Mouse (Mus musculus) gastrocnemius, postnatal 10 days (tissue): ENCODE data around the gene Actg1. TPM values are rescaled to one million over a fixed set of nuclear protein-coding genes. Genes with fewer than 3 reads are reported as not detected.
A peak's percentile ranks its signal among the peaks of the same experiment; 100 is the strongest.

Experiments used
- DNase-seq: peaks from one replicate; pipeline ENCODE4 v3.0.0; 2021; ENCODE audit warnings: mixed read lengths
- total RNA-seq, 2 experiments: library from RNA; stranded (reverse); gene quantifications; 2 replicates each; pipeline ENCODE4 v1.2.3; 2021

Gene Actg1
- total RNA-seq, 2 experiments from 2014 or later, result 439 to 618 TPM

DNA sequence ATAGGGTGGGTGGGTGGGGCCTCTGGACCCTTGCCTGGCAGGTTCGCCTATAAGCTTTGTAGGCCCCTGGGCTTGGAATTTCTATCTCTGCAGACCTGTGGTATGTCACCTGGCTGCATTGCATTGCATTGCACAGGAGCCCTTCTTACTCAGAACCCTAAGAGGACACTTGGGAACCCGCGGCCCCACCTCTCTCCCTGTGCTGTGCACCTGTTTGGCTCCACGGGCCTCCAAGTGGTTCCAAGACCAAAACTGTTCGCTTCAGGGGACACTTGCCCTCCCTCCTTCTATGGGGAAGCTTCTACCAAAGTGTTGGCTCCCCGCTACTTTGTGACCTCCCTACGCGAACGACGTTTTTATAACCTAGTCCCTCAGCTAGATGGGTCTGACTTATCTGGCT lies 36.8 kb downstream of the Actg1 start:
- DNase-seq, result peak; percentile 12

DNA sequence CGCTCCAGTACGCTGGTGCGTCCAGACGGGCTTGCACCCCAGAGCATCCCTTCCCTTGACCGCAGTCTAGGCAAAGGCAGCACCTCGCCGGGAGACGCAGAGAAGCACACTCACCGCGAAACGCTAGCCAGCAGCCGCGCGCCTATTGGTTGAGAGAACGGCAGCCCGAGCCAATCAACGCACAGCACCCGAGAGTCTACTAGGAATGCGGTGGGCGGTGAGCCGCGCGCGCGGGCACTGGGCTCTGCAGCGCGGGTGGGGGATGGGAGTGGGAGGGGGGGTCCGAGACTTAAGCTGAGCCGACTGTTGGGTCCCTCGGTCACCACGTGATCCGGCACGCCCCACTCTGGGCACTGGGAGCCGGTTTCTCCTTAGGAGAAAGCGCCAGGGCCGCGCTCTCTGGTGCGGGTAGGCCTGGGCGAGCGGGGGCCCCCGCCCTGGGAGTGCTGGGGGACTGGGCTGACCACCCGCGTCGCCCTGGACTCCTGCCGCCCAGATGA lies 37.5 kb downstream of the Actg1 start:
- DNase-seq, result peak; percentile 88

DNA sequence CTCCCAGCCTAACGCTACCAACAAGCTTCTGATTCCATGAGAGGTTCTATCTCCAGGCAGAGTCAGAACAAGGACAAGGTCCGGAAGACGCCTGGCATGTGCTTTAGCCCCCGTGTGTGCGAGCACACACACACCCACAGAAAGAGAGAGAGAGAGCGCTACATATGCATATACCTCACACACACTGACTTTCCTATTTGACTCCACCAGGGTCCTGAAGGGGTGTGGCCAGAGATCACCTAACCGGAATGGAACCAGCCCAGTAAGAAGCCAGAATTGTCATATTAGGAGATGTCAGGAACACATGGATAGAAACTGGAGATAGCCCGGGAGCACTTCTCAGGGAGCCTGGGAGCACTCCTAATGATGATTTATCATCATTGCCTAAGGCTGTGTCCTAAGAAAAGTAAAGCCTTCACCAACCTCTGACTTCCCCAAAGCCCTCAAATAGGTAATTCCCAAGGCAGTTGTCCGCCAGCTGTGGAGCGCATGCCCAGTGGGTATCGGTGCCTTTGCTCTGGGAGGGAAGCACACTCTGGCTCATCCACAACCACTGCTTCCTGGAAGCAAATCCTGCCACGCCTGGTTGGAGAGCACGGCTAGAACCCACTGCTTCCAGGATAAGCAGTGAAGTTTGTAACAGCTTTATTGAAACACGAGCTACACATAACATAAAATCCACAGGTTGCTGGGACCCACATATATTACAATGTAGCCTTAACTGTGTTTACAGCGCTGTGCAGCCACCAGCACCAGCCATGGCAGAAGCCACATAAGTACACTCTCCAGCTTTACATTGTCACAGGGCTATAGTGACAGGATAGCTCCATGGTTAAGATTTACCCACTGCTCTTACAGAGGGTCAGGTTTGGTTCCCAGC lies 39.7 kb downstream of the Actg1 start:
- DNase-seq, result peak; percentile 3

DNA sequence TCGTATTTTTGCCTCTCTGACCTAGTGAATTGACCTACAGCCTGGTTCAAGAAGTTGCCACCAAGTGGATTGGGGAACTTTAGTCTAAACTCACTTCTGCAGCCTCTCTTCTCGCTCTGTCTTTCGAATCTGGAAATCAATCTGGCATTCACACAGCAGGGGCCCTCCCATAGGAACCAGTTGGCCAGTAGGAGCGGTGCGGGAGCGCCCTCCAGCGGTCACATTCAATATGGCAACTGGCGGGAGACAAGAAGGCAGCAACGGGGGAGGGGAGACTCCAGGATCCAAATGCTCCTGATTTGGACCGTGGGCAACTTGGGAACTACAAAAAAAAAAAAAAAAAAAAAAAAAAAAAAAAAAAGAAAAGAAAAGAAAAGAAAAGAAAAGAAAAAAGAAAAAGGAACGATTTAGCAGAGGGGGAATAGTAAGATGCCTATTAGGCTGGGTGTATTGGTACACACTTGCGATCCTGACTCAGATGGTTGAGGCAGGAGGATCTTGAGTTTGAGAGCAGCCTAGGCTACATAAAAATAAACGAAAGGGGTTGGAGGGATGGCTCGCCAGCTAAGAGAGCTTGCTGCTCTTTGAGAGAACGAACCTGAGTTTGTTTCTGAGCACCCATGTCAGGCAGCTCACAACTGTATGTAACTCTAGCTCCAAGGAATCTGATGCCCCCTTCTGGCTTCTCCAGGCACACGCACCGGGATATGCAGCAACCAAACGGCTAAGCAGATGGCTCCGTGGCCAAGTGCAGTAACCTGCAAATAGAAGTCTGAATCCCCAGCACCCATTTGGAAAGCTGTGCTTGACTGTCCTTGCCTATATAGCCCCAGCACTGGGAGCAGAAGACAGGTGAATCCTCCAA lies 40.5 kb downstream of the Actg1 start:
- DNase-seq, result peak; percentile 97

DNA sequence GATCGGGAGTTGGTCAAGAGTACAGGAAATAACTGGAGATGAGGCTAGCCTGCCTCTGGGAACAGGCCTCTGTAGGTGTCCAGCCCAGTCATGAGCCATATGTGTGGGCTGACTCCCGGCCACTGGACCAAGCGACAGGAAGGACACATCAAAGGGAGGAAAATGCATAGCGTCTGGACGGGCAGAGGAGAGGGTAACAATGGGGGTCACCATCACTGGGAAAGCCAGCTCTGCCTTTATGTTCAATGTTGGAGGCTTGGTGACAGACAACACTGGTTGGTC lies 41.3 kb downstream of the Actg1 start:
- peak; percentile 14 for DNase-seq

DNA sequence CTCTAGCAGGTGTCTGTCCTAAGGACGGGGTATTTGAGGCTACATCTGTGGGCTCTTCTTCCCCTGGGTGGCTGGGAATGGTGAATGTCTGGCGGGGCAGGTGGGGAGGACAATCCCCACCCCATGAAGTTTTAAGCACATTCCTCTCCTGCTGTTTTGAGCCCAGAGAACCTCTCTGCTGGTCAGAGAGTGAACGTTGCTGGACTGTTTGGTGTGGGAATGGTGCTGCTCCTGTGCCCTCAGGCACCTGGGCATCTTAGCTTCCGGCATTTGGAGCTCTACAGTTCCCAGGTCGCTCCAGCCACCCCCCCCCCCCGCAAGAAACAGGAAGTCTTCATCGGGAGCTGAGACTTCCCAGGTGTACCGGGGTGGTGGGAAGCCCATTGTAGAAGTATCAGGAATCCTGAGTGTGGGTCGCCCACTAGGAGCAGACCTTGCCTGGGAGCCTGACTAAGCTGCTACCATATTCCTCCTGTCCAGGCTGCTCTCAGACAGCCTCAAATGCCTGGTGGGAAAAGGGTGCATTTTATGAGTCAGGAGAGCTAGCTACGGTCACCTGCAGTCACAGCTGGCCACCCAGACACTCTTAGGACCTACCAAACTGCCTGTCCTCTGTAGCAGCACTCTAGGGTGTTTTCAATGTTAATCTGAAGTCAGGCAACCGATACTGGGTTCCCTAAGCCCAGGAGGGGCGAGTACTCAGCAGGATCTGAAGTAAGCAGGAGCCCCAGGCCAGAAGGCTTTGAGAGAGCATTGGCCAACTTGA lies 41.8 kb downstream of the Actg1 start:
- peak; percentile 2 for DNase-seq

DNA sequence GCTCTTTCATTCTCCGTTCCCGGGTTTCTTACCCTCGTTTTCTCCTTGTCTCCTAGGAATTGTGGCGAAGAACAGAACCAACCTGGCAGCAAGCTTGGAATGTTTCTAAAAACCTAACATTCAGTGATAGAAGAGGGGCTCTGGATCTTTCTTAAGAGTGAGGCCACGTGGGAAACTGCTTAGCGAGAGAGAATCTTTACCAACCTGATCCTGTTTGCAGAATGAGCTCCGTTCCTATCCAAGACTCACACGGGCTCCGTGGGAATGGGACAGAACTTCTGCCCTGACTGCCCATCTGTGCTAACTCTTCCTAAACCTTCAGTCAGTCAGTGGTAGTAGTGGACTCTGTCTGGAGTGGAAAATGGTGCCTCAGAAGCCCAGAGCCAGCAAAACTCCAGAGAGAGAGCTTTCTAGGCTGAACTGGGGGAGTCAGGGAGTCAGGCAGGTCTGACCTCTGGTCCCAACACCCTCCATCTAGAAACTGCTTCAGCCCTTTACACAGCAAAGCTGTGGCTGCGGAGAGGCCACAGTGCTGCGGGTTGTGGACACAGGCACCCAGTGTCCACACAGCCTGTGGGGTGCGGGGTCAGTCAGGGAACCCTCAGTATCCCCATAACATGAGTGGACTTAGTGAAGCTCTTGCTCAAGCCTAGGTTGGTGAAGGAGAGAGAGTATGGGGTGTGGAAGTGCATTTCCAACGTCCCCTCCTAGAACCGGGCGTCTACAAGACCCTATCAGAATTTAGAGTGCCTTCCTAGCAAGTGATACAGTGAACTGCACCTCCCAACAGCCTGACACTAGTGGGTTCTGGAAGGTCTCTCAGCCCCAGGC lies 42.6 kb downstream of the Actg1 start:
- no peak for DNase-seq

DNA sequence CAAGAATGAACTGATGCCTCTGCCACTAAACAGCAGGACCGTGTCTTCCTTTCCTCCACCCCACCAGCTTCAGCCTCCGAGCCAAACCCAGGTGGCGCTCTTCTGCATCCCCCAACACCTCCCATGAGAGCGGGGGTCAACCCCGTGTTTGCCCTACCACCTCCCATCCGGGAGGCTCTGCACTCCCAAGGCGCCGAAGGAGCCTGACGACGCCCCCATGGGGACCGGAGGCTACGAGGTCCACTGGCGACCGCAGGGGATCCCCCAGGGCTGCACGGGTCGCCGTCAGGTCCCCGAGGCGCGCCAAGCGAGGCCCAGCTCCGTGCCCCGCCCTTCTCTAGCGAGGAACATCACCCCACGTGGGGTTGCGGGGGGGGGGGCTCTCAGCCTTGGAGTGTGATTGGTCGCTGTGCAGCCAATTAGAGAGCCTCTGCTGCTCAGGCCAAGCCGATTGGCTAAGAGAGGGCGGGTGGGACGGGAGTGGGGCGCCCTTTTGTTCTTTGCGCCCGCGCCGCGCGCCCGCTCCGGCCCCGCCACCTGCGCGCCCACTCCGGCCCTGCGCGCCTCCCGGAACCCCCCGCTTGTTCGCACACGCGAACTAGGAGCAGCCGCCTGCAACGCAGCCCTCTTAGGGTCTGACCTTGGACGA lies 43.3 kb downstream of the Actg1 start:
- peak; percentile 82 for DNase-seq

DNA sequence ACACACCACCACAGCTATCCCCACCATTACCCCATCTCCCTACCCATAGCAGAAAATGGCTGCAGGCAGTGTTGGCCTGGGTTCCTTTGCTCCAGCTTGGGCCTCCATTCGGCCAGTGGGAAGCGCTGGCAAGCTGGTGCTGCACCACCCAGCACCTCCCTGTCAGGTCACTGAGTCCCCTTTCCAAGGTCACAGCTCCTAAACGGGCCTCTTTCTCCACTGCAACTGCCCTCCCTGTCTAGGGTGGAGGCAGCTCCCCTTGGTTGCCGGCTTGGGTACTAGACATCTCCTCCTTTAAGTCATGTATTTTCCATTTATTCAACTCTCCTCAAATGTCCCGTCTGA lies 44.0 kb downstream of the Actg1 start:
- DNase-seq, result no peak

DNA sequence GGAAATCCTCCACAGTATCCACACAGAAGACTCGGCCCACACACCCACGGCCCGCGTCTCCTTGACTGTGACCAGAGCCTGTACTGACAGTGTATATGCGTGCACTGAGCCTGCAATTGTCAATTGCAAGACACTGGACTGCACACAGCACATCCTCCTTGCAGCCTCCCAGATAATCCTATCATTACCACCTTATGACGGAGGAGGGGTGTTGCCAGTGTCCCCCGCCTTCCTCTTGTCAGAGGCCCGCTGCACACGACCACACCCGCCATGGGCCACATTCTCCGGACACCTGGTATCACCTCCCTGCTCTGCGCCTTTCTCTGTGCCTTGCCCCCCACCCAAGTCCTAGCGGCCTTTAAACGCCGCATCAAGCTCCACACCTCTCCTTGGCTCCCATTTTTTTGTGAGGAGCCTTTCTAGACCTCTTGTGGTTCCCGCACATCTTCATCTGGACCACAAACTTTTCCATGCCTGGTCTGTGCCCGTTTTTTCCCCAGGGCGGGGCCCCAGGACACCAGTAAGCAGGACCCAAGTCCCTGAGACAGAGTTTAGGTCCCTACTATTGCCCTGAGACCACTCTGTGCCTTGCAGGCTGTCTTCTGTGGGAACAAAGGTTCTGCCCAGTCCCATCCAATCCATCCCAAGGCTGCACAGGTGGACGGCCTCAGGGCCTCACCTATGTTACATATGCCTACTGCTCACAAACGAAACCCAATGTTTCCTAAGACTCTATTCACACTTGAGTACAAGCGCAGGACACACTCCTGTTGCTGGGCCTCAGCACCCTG lies 44.6 kb downstream of the Actg1 start:
- no peak for DNase-seq

DNA sequence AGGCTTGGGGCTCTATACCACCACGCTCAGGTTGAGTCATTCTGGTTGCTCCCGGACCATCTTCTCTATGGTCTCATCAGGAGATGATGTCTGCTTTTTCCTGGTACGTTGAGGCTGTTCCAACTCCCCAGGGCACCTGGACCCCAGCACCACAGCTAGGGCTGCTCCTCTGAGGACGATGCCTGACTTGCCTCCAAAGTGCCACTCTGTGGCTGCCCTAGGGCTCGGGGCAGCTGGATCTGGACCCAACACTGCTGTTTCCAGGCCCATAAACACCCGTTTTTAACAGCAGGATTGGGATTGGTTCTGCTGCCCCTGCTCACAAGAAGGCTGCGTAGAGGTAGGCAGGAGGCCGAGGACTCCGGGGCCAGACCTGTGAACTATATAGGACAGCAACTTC lies 45.2 kb downstream of the Actg1 start:
- DNase-seq, result no peak

DNA sequence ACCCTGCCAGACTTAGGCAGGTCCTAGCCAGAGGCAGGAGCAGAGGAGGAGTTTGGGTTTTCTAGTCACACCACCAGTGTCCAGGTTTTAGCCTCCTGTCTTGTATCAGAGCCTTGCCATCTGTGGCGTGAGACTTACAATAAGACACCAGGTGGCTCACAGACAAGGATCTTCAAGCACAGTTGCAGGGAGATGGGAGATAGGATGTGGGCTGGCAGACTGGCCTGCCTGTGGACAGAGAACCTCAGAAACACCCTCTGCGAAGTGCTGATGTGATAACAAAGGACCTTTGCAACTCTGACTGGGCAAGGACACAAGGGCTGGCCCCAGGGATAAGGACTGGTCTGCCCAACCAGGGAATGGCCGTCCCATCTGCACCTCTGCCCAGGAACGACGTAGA lies 48.9 kb downstream of the Actg1 start:
- DNase-seq, result no peak

DNA sequence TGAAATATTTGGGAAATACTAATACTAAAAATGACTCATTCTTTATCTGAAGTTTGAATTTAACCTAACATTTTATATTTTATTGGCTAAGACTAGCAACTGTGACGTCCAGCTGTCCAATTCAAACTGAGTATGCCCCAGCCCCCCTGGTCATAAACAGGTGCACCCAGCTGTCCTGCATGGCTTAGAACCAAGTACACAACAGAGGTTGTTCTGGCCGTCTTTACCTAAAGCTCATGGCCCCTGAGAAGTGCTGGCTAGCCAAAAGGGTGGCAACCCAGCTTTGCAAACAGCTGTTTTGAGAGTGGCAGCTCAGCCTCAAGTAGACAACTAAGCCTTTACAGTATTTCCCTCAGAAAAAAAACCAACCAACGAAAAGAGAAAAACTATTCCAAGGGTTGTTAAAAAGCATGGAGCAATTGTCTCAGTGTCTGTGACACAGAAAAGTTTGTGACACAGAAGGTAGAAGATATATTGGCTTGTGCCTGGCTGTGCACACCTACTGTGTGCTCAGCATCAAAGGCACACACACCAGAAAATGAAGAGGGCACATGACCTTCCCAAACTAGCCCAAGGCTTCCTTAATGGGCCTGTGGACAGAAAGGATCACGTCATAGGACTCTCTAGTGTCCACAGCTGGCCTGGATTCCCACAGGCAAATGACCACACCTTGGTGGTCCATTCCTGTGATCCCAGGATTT lies 49.8 kb downstream of the Actg1 start:
- no peak for DNase-seq

DNA sequence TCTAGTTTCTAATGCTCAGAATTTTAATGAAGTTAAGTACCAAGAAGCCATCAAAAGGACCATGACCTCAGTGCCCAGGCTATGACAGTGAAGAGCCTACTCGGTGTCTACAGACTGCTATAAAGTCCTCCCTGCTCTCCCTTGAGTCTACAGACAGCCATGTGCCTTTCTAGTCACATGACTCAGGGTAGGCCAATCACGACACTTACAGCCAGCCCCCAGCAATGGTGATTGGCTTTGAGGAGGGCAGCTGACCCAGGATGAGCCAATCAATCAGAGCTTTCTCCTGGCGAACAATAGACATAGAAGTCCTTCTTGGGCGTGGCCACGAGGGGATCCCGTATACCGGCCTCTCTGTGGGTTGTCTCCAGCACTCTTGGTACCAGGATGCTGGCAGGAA lies 50.6 kb downstream of the Actg1 start:
- DNase-seq, result no peak

DNA sequence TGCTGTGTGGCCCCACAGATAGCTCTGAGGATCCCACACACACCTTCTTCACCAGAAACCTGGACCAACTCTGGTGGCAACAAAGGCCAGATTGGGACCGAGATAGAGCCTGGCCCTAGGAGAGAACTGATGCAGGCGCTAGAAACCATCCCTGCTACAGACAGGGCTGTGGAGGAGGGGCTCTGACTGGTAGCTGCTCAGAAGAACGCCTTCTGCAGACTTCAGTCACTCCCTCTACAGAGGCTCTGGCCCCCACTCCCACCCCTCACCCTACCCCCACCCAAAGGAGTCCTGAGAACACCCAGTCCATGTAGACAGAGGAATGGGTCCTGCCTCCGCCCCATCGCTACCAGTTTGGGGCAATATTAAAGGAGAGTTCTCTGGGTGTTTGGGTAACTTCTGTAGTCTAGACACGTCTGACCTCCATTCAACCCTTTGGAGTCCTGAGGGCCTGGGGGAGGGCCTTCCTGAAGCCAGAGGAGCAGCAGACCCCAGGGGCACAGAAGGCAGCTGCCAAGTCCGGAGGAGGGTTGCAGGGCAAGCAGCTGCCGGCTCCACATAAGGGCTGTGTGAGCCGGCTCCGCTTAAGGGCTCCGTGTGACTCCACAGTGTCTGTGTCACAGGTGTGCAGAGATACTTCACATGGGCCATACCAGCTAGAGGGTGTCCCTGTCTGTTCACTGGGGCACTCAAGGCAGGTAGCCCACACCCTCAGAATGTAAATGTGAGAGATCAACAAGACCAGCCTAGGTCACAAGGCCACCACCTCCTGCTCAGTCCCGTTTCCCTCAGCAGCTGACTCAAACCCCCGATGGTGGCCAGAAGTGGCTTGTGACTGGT lies 51.8 kb downstream of the Actg1 start:
- no peak for DNase-seq
